Mouse (Mus musculus): Measurements from ENCODE around the gene Gm36210. TPM values are rescaled to one million over a fixed set of nuclear protein-coding genes. Genes with fewer than 3 reads are reported as not detected.
"Not testable (repeated sequence)": the region's sequence is repeated elsewhere in the genome, so short reads cannot be mapped to it uniquely, and the experiment has no call there.

Gm36210 gene
- total and polyA plus RNA-seq, 3 experiments: 0.18 to 0.29 TPM; not detected in 1

GRCm38 (mm10) chr7:4898851-4899648, 7.3 kb downstream of the Gm36210 start:
- intact Hi-C loops (cut with DNase I): no loop called here
- Histone ChIP-seq H3K36me3 (ENCODE audit: control insufficient read depth, insufficient read depth, low read length) (no peaks in the 10 kb centered on the region), H3K4me3 (peak overlapping the region; percentile 39; the same call in 1 of the 2 replicates), H3K27me3 (ENCODE audit: control insufficient read depth, insufficient read depth, low read length) (no peaks in the 10 kb centered on the region; the same call in 1 of the 2 replicates), H3K27ac (no peak overlapping the region; the same call in 1 of the 2 replicates), H3K4me1 (ENCODE audit: control insufficient read depth, insufficient read depth, low read length) (no peaks in the 10 kb centered on the region; the same call in 1 of the 2 replicates), H3K79me2 (replicated peaks; ENCODE audit: control insufficient read depth, insufficient read depth, low read length) (no peaks in the 10 kb centered on the region), H3K9ac (ENCODE audit: low read depth, low read length) (peak overlapping the region; percentile 4; the same call in 1 of the 2 replicates)
- WGBS: 25% methylated on average over 18 of the region's 18 CpGs
- DNase-seq: no peak
- TF ChIP-seq EP300 (IDR thresholded peaks at IDR 0.05; ENCODE audit: insufficient read depth, low read depth, low read length) (no peak), CTCF (IDR thresholded peaks at IDR 0.05) (no peak), POLR2A (IDR thresholded peaks at IDR 0.05; ENCODE audit: insufficient read depth, low read depth, low read length) (no peak)

- 72% methylated on average over 11 of the region's 11 CpGs for WGBS
- DNase-seq: no peak
- no peak for TF ChIP-seq CTCF (IDR thresholded peaks at IDR 0.05)
- no peak for TF ChIP-seq POLR2A (IDR thresholded peaks at IDR 0.05; ENCODE audit: insufficient read depth, low read depth, low read length)
- no peak for TF ChIP-seq EP300 (IDR thresholded peaks at IDR 0.05; ENCODE audit: insufficient read depth, low read depth, low read length)
- H3K36me3 ChIP-seq (ENCODE audit: control insufficient read depth, insufficient read depth, low read length): no peaks in the 10 kb centered on the region
- no peak overlapping the region for H3K4me3 ChIP-seq
- H3K9ac ChIP-seq (ENCODE audit: low read depth, low read length): no peak overlapping the region
- intact Hi-C loops (cut with DNase I): no loop called here
- no peaks in the 10 kb centered on the region for H3K4me1 ChIP-seq (ENCODE audit: control insufficient read depth, insufficient read depth, low read length)
- no peak overlapping the region for H3K27ac ChIP-seq
- no peaks in the 10 kb centered on the region for H3K79me2 ChIP-seq (replicated peaks; ENCODE audit: control insufficient read depth, insufficient read depth, low read length)
- H3K27me3 ChIP-seq (ENCODE audit: control insufficient read depth, insufficient read depth, low read length): no peaks in the 10 kb centered on the region
Measured at GRCm38 (mm10) chr7:4895186-4895585, 11.1 kb downstream of the Gm36210 start.

GRCm38 (mm10) chr7:4886680-4887079, 19.6 kb downstream of the Gm36210 start:
- 23% methylated on average over 4 of the region's 4 CpGs for WGBS
- Histone ChIP-seq H3K36me3 (ENCODE audit: control insufficient read depth, insufficient read depth, low read length) (no peaks in the 10 kb centered on the region), H3K79me2 (replicated peaks; ENCODE audit: control insufficient read depth, insufficient read depth, low read length) (no peaks in the 10 kb centered on the region), H3K27me3 (ENCODE audit: control insufficient read depth, insufficient read depth, low read length) (no peaks in the 10 kb centered on the region), H3K4me1 (ENCODE audit: control insufficient read depth, insufficient read depth, low read length) (no peaks in the 10 kb centered on the region; the same call in 1 of the 2 replicates), H3K27ac (no peak overlapping the region), H3K4me3 (no peak overlapping the region), H3K9ac (ENCODE audit: low read depth, low read length) (no peak overlapping the region)
- intact Hi-C loops (cut with DNase I): no loop called here
- TF ChIP-seq CTCF (IDR thresholded peaks at IDR 0.05): no peak
- TF ChIP-seq POLR2A (IDR thresholded peaks at IDR 0.05; ENCODE audit: insufficient read depth, low read depth, low read length): no peak
- no peak for TF ChIP-seq EP300 (IDR thresholded peaks at IDR 0.05; ENCODE audit: insufficient read depth, low read depth, low read length)
- peak in 1 of 2 experiments; percentile 26 for DNase-seq

GRCm38 (mm10) chr7:4879036-4879435, 27.3 kb downstream of the Gm36210 start:
- H3K79me2 ChIP-seq (replicated peaks; ENCODE audit: control insufficient read depth, insufficient read depth, low read length); H3K9ac ChIP-seq (ENCODE audit: low read depth, low read length); H3K27me3 ChIP-seq (ENCODE audit: control insufficient read depth, insufficient read depth, low read length); H3K36me3 ChIP-seq (ENCODE audit: control insufficient read depth, insufficient read depth, low read length); H3K4me1 ChIP-seq (ENCODE audit: control insufficient read depth, insufficient read depth, low read length); DNase-seq; H3K27ac ChIP-seq; H3K4me3 ChIP-seq: not testable (repeated sequence)
- 86% methylated on average over 1 of the region's 1 CpGs for WGBS
- intact Hi-C loops (cut with DNase I): loop anchor here (5.0 kb wide), 1 partner anchor 142 kb away; no protein-coding TSS in a partner anchor

GRCm38 (mm10) chr7:4878186-4878585, 28.1 kb downstream of the Gm36210 start:
- DNase-seq: no peak
- Histone ChIP-seq H3K4me3 (no peak overlapping the region; the same call in 1 of the 2 replicates), H3K27ac (no peak overlapping the region)

GRCm38 (mm10) chr7:4877226-4877625, 29.1 kb downstream of the Gm36210 start:
- no peak for DNase-seq
- WGBS: 5% methylated on average over 11 of the region's 11 CpGs
- H3K27me3 ChIP-seq (ENCODE audit: control insufficient read depth, insufficient read depth, low read length): no peaks in the 10 kb centered on the region
- H3K4me1 ChIP-seq (ENCODE audit: control insufficient read depth, insufficient read depth, low read length): peaks cover 1% of the 10 kb centered on the region; the same call in 1 of the 2 replicates
- H3K79me2 ChIP-seq (replicated peaks; ENCODE audit: control insufficient read depth, insufficient read depth, low read length): no peaks in the 10 kb centered on the region
- H3K9ac ChIP-seq (ENCODE audit: low read depth, low read length): peak overlapping the region; percentile 65
- intact Hi-C loops (cut with DNase I): loop anchor here (2.0 to 5.0 kb wide), 2 partner anchors 62 to 140 kb away; no protein-coding TSS in a partner anchor
- peak overlapping the region; percentile 91 for H3K27ac ChIP-seq
- TF ChIP-seq POLR2A (IDR thresholded peaks at IDR 0.05; ENCODE audit: insufficient read depth, low read depth, low read length) (no peak), EP300 (IDR thresholded peaks at IDR 0.05; ENCODE audit: insufficient read depth, low read depth, low read length) (no peak), CTCF (IDR thresholded peaks at IDR 0.05) (no peak)
- no peaks in the 10 kb centered on the region for H3K36me3 ChIP-seq (ENCODE audit: control insufficient read depth, insufficient read depth, low read length)
- peak overlapping the region; percentile 79 for H3K4me3 ChIP-seq

More at GRCm38 (mm10) chr7:4878186-4878585, 28.1 kb downstream of the Gm36210 start:
- Histone ChIP-seq H3K79me2 (replicated peaks; ENCODE audit: control insufficient read depth, insufficient read depth, low read length) (no peaks in the 10 kb centered on the region), H3K27me3 (ENCODE audit: control insufficient read depth, insufficient read depth, low read length) (no peaks in the 10 kb centered on the region), H3K4me1 (ENCODE audit: control insufficient read depth, insufficient read depth, low read length) (peaks cover 1% of the 10 kb centered on the region; the same call in 1 of the 2 replicates), H3K36me3 (ENCODE audit: control insufficient read depth, insufficient read depth, low read length) (no peaks in the 10 kb centered on the region), H3K9ac (ENCODE audit: low read depth, low read length) (no peak overlapping the region)
- intact Hi-C loops (cut with DNase I): loop anchor here (5.0 kb wide), 1 partner anchor 141 kb away; no protein-coding TSS in a partner anchor
- TF ChIP-seq EP300 (IDR thresholded peaks at IDR 0.05; ENCODE audit: insufficient read depth, low read depth, low read length) (no peak), CTCF (IDR thresholded peaks at IDR 0.05) (peak; percentile 58)
